Mouse (Mus musculus) kidney, adult 2 months (tissue): Measurements from ENCODE around the gene Utp14a.

Experiments used
- CTCF ChIP-seq: fragments of 200-500 bp; conservative IDR thresholded peaks from 2 replicates; pipeline ENCODE4 v1.5.1; 2011; ENCODE audit warnings: low read depth, mild to moderate bottlenecking, control low read depth, low read length, moderate library complexity, mixed read lengths; ENCODE audit not compliant: insufficient read depth, insufficient read length
- POLR2A ChIP-seq: fragments of 200-500 bp; IDR thresholded peaks from one replicate; pipeline ENCODE4 v1.6.1; 2011; ENCODE audit warnings: low read depth, low read length, control low read depth

DNA sequence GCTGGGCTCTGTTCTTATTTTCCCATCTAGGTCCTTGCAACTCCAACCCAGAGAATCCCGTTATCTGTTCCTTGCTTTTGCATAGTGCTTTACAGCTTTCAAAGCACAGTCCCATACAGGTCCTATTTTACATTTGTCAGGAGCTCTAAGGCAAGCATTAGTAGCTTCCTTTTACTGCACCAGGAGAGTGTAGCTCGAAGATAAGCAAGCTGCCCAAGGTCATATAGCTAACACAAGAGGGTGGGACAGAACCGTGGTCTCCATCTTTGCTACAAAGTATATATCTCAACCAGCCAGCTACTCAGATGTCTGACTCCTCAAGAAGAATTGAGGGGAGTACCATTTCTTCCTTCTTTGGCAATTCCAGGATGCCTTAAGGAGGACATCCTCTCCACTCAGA is 60.8 kb downstream of the Utp14a start:
- TF ChIP-seq CTCF (no peak), POLR2A (no peak)
